Mouse (Mus musculus) T-helper 1 cell (primary cell): ENCODE data around the gene Sh3kbp1.

ENCODE experiments used
- in situ Hi-C: fragments of 300-600 bp; cut with MboI, MseI; formaldehyde crosslinking; loops from one replicate; pipeline ENCODE4 v1.15.1; 2025; ENCODE audit warnings: high pct_unique_total_duplicates

The Sh3kbp1 gene

DNA sequence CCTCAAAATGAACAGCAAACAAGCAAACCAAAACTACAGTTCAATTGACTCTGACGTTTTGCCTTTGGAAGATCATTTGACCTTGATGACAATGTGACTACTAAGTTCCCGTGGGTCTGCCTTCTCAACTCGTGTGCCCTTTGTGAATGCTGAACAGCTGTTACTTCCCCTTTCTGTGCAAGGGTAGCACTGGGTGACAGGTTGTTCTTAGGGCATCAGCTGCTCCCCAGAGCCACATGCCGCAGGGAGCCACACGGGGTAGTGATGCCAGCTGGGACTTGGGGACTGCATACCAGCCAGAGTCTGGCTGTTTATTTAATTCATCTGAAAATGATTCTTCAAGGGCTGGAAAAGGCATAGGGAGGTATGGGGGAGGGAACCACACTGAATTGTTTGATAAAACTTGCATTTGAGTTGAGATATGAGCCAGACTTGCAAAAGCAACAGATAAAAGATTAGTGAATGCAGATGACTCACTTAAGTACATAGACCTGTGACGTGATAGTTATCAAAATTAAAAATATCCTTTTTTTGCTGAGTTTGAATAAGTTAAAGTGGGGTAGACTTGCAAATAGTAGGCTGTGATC lies 108.5 kb downstream of the Sh3kbp1 start:
- in situ Hi-C loops: no loop called here

GRCm38 (mm10) chrX:159737344-159737743 lies 110.3 kb downstream of the Sh3kbp1 start:
- in situ Hi-C loops: no loop called here

- in situ Hi-C loops: no loop called here
Observed at GRCm38 (mm10) chrX:159744035-159744434, 117.0 kb downstream of the Sh3kbp1 start.

GRCm38 (mm10) chrX:159744620-159745019 lies 117.5 kb downstream of the Sh3kbp1 start:
- in situ Hi-C loops: no loop called here

GRCm38 (mm10) chrX:159751834-159752233 lies 124.8 kb downstream of the Sh3kbp1 start:
- in situ Hi-C loops: no loop called here

GRCm38 (mm10) chrX:159756261-159756660 lies 129.2 kb downstream of the Sh3kbp1 start:
- in situ Hi-C loops: no loop called here

DNA sequence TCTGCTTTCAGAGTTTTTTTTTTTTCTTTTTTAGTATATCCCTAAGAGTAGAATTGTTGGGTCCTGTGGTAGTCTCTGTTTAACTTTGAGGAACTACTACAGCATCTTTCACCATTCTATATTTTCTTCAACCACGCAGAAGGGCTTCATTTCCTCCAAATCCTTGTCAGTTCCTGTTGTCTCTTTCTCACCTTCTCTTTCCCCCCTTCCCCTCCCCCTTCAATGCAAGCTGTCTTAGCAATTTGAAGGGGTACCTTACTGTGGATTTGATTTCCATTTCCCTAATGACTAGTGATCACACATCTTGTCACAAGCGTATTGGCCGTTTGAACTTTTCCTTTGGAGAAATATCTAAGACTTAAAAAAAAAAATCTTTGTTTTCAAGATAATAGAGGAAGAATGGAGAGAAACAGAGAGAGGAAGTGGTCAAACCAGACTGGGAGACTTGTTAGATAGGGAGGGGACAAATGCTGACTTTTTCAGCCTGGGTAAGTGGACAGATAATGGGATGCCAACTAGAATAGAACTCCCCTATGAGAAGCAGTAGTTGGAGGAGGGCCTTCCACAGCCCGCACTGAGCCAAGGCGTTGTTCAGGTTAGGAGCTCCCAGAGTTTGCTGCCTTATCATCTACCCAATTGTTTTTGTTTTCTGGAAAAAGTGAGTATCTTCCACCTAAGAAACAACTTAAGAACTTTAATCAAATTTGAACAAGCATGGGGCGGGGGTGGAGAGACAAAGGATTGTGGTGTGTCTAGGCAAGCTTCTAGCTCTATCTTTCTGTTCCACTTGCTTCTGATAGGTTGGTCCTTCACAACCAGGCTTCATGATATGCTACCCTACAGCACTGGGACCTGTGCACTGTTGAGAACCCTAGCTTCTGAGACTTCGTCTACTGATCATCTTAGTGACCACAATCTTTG lies 130.1 kb downstream of the Sh3kbp1 start:
- in situ Hi-C loops: no loop called here

DNA sequence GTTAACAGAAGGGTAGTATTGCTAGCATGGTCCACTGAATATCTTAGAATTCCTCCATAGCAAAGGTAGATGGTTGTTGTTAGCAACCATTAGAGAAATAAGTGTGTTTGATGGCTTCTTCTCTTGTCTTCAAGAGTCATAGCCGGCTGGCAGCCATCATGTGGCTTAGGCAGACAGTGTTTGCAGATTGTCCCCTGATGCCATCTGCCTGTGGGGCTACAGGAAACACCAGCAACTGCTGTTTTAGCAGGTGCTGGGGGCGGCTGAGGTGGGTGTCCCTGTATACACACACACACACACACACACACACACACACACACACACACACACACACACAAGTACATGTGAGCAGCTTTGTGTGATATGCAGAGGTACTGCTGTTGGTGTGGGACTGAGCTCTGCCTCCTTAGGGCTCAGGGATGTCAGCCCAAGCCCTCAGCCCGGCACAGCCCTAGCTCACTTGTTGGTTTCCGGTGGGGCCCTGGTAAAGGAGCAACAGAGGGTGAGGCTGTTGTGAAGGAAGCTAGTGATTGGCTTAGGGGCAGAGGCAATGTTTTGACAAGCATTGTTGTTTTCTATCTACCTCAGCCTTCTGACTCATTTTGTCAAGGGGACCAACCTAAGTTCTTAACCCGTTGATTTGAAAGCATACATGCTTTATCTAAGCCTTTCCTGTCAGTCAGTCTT lies 130.9 kb downstream of the Sh3kbp1 start:
- in situ Hi-C loops: no loop called here

GRCm38 (mm10) chrX:159763801-159764200 lies 136.7 kb downstream of the Sh3kbp1 start:
- in situ Hi-C loops: loop anchor here (10.0 kb wide), 1 partner anchor 139 kb away; the partner anchor contains the start of gene Sh3kbp1

DNA sequence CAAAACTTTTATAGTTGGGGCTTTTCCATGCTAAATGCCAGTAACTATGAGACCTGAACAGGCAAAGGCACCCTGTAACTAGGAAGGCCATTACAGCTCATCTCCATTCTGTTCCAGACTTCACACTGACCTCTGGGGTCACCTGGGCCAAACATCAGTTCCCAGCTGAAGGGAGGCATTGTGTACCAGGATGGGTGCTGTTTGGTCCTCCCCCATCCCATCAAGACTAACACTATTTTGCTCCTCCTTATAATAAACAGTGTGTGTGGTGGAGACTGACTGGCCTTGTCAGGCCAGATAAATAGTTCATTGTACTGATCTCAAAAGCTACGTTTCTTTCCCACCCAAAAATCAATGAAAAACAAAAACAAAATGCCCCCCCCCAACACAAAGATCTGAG lies 138.8 kb downstream of the Sh3kbp1 start:
- in situ Hi-C loops: loop anchor here (10.0 kb wide), 1 partner anchor 141 kb away; the partner anchor contains the start of gene Sh3kbp1

GRCm38 (mm10) chrX:159769005-159769404 lies 141.9 kb downstream of the Sh3kbp1 start:
- in situ Hi-C loops: loop anchor here (10.0 kb wide), 1 partner anchor 144 kb away; the partner anchor contains the start of gene Sh3kbp1

DNA sequence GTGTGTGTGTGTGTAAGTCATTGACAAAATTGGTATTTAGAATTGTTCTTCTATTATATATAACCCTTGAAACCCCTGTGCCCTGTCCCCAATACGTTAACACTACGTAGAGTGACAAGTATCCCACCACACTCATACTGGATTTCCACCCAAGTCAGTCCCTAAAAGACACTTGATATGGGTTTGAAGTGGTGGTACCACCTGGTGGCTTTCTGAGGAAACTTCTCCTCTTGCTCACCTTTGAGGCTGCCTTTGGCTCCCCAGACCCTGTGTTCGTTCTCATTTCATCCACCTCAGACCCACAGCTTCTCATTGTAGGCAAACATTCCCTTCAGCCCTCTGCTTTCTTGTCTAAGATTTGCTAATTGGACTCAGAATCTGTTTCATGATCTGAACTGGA lies 142.7 kb downstream of the Sh3kbp1 start:
- in situ Hi-C loops: loop anchor here (10.0 kb wide), 1 partner anchor 145 kb away; the partner anchor contains the start of gene Sh3kbp1

DNA sequence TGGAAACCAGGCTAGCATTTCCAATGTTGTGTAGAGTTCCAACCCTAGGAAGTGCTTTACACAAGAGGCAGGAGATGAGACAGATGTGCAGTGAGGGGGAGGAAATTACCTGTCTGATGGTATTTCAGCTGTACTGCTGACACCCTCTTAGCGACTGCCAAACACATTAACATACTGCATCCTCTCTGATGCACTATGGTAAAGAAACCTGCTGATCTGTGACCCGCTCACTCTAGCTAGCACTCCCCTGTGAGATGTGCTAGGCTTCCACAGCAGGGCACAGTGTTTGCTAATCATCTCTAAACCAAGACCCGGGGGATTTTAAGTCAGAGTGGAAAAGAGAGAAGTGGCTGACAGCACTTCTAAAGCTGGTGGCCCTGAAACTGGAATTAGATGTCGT lies 145.1 kb downstream of the Sh3kbp1 start:
- in situ Hi-C loops: no loop called here

DNA sequence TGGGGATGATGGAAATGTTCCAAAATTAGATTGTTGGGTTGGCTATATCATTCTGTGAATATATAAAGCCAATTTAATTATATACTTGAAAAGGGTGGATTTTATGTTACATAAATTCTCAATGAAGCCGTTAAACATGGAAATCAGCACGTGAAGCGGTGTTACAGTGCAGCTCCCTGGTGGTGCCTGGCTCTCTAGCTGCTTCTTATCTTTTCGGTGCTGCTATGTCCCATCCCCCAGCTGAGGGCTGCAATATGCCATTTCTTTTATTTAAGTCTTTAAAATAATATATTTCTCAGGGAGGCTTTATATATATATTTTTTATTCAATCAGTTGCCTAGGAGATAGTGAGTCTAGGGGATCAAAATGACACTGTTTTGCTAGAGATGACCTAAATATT lies 148.0 kb downstream of the Sh3kbp1 start:
- in situ Hi-C loops: no loop called here

- in situ Hi-C loops: no loop called here
Observed at GRCm38 (mm10) chrX:159778787-159779186, 151.7 kb downstream of the Sh3kbp1 start.

DNA sequence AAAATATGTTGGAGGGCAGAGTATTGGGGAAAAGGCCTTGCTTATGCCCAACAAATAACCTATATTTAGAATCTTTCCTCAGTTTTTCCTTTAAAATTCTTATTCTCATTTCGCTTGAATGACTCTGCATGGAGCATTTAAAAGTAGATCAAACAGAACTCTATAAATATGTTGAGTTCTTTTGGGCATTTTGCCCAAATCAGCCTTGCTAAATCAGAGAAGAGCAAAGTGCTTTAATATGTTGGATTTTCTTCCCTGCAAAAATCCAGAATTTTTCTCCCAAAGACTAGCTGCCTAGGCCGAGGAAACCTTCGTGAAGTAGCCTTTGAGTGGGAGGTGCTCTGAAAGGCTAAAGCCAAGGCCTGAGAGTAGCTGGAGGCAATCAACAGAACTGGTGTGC lies 163.4 kb downstream of the Sh3kbp1 start:
- in situ Hi-C loops: no loop called here

DNA sequence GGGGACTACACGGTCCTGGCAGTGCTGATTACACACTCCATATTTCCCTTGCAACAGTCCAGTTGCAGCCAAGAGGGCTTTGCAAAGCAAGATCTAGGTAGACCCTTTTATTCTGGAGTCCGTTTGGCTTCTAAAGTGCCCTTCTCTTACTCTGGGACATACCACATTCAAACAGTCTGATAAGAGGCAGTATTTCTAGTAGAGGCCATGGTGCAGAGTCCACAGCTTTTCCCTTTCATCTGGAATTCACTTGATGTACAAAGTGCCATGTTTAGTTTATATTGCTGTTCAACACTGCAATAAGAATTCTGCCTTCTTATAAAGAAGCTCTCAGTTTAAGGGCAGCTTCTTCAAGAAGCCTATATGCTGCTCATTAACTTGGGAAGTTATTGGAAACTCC lies 168.5 kb downstream of the Sh3kbp1 start:
- in situ Hi-C loops: no loop called here

GRCm38 (mm10) chrX:159804371-159804770 lies 177.3 kb downstream of the Sh3kbp1 start:
- in situ Hi-C loops: no loop called here

GRCm38 (mm10) chrX:159809510-159809909 lies 182.4 kb downstream of the Sh3kbp1 start:
- in situ Hi-C loops: no loop called here

- in situ Hi-C loops: no loop called here
Observed at GRCm38 (mm10) chrX:159810469-159810868, 183.4 kb downstream of the Sh3kbp1 start.

GRCm38 (mm10) chrX:159817508-159817907 lies 190.4 kb downstream of the Sh3kbp1 start:
- in situ Hi-C loops: no loop called here

DNA sequence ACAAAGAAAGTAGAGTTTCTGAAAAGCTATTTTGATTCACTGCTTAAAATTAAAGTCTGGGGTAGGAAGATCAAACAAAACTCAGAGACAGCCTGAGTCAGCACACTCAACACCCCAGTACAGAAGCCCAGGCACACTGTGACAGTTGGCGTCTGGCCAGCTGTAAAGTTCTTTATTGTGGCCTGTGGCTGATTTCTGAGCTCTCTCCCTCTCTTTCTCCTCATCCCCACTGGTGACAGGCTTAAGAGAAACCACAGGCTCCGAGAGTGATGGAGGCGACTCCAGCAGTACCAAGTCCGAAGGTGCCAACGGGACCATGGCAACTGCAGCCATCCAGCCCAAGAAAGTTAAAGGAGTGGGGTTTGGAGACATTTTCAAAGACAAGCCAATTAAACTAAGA lies 201.1 kb downstream of the Sh3kbp1 start:
- in situ Hi-C loops: no loop called here
